ENCODE assay signal across 28 mouse cellular contexts in the genomic region with DNA sequence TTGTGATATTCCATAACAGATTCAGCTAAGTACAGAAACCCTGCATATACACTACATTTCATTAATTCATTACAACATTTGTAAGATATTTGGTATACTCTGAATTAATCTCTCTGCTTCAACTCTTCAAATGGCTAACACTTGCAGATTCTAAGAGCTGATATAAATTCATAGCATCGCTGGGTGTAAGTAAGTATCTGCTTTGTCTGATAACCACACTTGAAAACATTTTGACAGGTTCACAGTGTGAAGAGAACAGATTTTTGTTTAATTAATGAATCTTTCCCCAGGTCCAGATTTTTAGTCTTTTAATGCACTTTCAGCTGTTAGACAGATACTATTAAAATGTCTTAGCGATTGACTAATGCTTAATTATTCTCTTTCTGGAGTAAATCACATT.
"Had no signal": no experiment of that assay in that cellular context is flagged by ENCODE, and none has a peak within 500 bp of the region (broad histone marks: within the 10 kb centered on the region; RNA-seq: fewer than 3 reads in every experiment).

No protein-coding gene starts in this region.

- H3K4me2 ChIP-seq: heart, embryonic 11.5 days; heart, embryonic 13.5 days; heart, embryonic 15.5 days; hindbrain, embryonic 13.5 days; intestine, embryonic 15.5 days; limb, embryonic 12.5 days; liver, embryonic 11.5 days; liver, embryonic 13.5 days; liver, embryonic 15.5 days had no signal

- H3K27ac ChIP-seq: heart, adult 2 months; heart, embryonic 13.5 days; heart, embryonic 15.5 days; hindbrain, embryonic 13.5 days; intestine, embryonic 15.5 days; layer of hippocampus, adult 2 months; left cerebral cortex, adult 2 months; limb, embryonic 10.5 days; limb, embryonic 12.5 days; liver, embryonic 13.5 days; liver, embryonic 15.5 days had no signal

- H3K4me1 ChIP-seq: heart, embryonic 13.5 days; heart, embryonic 15.5 days; hindbrain, embryonic 13.5 days; intestine, embryonic 15.5 days; limb, embryonic 10.5 days; limb, embryonic 12.5 days; liver, embryonic 13.5 days; liver, embryonic 15.5 days had no signal

- H3K36me3 ChIP-seq: heart, embryonic 13.5 days; heart, embryonic 15.5 days; hindbrain, embryonic 13.5 days; intestine, embryonic 15.5 days; limb, embryonic 10.5 days; limb, embryonic 12.5 days; liver, embryonic 13.5 days; liver, embryonic 15.5 days had no signal

- ATAC-seq: hindbrain, embryonic 16.5 days; inflammation-experienced regulatory T-cells, adult 6 months; intestine, embryonic 15.5 days; intestine, postnatal 0 days; liver, postnatal 0 days had no signal

- H3K9ac ChIP-seq: heart, embryonic 13.5 days; heart, embryonic 15.5 days; hindbrain, embryonic 13.5 days; intestine, embryonic 15.5 days; limb, embryonic 12.5 days; liver, embryonic 13.5 days; liver, embryonic 15.5 days; liver, postnatal 0 days had no signal

- H3K27me3 ChIP-seq: heart, embryonic 13.5 days; heart, embryonic 15.5 days; hindbrain, embryonic 13.5 days; intestine, embryonic 15.5 days; limb, embryonic 12.5 days; liver, embryonic 13.5 days; liver, embryonic 15.5 days had no signal

- H3K4me3 ChIP-seq: heart, adult 2 months; heart, embryonic 13.5 days; heart, embryonic 15.5 days; hindbrain, embryonic 13.5 days; intestine, embryonic 15.5 days; layer of hippocampus, adult 2 months; left cerebral cortex, adult 2 months; limb, embryonic 10.5 days; limb, embryonic 12.5 days; liver, embryonic 13.5 days; liver, embryonic 15.5 days had no signal

- DNase-seq: gastrocnemius, postnatal 14 days; gastrocnemius, postnatal 36 days; heart, adult 11 months; heart, adult 2 months; heart, postnatal 14 days; heart, postnatal 36 days; kidney, adult 18-20 months; kidney, adult 8-10 months; kidney, postnatal 10 days; kidney, postnatal 25 days; kidney, postnatal 4 days; liver; liver, embryonic 13.5 days; liver, postnatal 0 days had no signal

- H3K9me3 ChIP-seq: heart, embryonic 13.5 days; heart, embryonic 15.5 days; hindbrain, embryonic 13.5 days; intestine, embryonic 15.5 days; limb, embryonic 10.5 days; limb, embryonic 12.5 days; liver, embryonic 13.5 days; liver, embryonic 15.5 days had no signal
